Mouse (Mus musculus) bone marrow, adult 2 months (tissue): Measurements from ENCODE around the gene Slc1a4.

ENCODE experiments used
- CTCF ChIP-seq: fragments of 200-500 bp; IDR thresholded peaks from 2 replicates; pipeline ENCODE4 v1.5.1; 2011; ENCODE audit warnings: low read length, control low read depth; ENCODE audit not compliant: control insufficient read depth, insufficient read depth
- POLR2A ChIP-seq: fragments of 200-500 bp; IDR thresholded peaks from 2 replicates; pipeline ENCODE4 v1.6.1; 2011; ENCODE audit warnings: low read depth, mild to moderate bottlenecking, control low read depth, low read length, borderline replicate concordance; ENCODE audit not compliant: control insufficient read depth

DNA sequence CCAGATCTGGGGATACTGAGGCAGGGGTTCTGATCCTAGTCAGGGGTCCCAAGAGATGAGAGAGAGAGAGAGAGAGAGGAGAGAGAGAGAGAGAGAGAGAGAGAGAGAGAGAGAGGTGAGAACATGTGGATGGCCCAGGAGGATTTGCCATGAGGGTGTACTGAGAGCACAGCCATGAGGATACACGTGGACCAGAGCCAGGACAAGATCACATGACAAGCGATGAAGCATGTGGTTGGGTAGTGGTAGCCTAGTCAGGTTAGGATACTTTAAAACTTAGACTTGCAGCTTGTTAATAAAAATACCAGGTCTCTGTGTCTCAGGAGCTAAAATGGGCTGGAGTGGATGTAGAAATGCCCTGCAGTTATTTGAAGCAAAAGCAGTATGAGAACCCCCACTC is 56.5 kb downstream of the Slc1a4 start:
- TF ChIP-seq CTCF (no peak), POLR2A (no peak)
